Mouse (Mus musculus) ovary, postnatal 10 days (tissue): Measurements from ENCODE around the gene Actn1.
A peak's percentile ranks its signal among the peaks of the same experiment; 100 is the strongest.

Experiments
- DNase-seq: peaks from one replicate; pipeline ENCODE4 v3.0.0; 2022; ENCODE audit warnings: low spot score

Gene Actn1

DNA sequence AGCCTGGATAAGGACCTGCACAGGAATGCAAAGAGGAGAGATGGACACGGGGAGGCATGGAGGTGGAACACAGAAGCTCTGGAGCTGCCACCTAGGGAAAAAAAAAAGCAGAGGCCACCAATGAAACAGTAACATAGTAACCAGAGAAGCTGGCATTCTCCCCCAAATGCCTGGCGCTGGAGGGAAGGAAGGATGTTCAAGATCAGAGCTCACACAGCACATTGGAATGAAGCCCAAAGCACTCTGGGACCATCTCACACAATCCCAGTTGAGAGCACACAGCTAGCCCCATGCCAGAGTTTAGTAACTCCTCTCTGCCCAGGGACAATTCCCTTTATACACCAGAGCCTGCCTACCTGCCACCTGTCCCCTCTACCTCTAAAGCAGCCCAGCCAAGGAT, 34.1 kb downstream of the Actn1 start:
- no peak for DNase-seq

DNA sequence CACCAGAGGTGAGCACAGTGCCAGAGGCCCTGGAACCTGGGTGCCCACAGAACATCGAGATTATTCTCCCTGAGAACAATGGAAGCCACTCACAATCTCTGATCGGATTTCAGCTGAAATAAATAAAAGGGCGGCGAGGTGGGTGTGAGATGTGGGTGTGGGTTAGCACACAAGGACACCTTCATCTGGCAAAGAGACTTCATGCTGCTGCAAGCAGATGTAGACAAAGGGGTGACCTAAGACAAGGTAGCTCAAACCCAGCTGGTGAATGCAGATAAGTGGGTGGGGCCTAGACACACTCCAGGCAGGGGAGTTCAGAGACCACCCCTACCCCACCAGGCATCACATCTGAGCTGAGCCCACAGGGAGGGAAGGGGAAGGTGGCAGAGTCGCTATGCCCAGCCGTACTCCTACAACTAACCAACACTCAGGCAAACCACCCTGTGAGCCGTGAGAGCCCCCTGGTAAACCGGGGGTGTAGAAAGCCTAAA, 35.9 kb downstream of the Actn1 start:
- DNase-seq = no peak

DNA sequence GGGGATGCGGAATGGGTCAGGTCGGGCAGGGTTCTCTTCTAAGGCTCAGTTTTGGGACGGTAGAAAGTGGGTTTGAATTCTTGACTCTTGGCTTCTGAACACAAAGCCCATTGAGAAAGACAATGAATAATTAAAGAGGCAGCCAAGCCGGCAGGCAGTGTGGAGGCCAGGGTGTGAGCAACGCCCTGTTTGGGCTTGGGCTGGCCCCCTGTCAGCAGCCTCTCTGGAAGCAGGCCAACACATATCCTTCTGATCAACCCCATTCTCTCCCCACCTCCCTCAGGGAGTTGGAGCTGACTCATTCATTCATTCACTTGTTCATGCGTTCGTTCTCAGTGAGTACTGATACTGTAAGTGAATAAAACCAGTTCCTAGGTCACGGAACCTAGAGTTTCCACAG, 36.7 kb downstream of the Actn1 start:
- DNase-seq = no peak

DNA sequence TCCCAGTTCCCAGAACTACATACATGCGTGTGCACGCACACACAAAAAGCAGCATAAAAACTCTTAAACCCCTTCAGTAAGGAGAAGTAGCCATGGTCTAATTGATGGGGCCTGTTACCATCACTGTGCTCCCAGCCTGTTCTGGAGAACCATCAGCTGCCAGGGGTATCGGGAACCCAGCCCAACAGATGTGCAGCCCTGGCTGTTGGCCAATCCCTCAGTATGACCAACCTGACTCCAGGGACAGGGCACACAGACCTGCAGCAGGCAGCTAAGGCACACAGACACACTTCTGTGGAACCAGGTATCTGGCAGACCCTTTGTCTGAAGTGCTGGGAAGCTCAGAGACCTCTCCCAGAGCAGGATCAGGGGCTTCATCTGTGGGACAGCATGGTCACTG, 37.7 kb downstream of the Actn1 start:
- no peak for DNase-seq

DNA sequence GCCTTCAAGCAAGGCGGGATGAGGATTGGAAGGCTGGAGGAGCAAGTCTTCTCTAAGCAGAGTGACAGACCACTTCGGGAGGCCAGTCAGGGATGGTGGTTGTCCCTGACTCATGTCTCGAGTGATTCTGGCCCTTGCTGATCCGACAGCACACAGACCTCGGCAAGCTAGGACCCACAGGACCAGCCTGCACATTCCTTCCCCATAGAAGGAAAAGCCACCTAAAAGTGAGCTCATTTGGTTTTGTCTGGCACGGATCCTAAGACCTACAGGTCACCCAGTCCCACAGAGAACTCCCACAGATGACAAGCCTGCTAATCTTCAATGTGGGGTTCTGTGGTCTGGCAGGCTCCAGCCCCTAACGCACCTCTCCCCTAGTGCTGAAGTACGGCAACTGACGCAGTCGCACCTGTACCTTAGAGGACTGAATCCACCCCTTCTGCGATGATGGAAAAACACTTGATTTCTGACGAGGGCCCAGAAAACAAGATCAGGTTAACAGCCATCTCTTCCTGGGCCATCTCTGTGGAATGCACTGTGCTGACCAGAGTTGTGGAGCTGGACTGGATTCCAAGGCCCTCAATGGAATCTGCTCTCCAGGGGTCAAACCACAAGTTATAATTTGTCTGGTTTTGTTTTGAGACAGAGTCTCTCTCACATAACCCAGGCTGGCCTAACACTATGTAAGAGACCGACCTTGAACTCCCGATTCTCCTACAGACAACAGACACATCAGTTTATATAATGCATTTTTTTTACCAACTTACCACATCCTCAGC, 39.7 kb downstream of the Actn1 start:
- DNase-seq = no peak

DNA sequence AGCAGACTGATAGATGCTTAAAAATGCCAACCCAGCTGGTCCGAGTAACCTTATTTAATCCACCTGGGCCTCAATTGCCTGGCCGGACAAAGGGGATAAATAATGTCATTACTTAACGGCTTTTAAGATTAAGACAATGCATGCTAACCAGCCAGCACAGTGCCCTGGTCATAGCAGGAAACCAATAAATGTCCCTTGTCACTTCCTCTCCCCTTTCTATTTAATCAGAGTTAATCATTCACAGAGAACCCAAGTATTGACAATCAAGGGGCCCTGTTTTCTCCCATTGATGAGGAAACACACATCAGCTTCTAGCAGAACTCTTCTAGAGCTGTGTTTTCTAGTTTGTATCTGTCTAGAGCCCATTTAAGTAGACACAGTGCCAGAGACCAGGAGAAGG, 41.4 kb downstream of the Actn1 start:
- DNase-seq = no peak

DNA sequence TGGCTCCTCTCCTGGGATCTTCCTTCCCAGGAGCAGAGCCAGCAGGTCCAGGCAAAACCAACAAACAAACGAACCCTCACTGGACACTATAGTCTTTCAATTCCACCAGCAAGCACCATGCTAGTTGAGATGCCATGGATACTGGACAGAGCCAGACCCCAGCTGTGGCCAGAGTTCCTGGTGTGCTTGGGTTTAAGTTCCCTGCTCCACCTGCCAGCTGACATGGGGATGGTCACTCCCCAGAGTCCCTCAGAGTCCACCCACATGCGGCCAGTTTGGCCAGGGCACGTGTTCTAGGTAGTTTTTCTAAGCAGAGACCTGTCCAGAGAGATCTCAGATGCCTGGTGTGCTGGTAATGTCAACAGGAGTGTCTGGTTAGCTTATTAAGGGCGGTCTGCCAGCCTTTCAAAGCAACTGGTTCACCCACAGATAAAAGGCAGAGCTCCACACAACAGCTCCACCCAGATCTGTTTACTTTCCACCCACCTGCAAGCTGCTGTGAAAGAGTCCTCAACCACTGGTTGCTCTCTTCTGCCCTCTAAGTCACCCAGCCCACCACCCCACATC, 42.0 kb downstream of the Actn1 start:
- no peak for DNase-seq

DNA sequence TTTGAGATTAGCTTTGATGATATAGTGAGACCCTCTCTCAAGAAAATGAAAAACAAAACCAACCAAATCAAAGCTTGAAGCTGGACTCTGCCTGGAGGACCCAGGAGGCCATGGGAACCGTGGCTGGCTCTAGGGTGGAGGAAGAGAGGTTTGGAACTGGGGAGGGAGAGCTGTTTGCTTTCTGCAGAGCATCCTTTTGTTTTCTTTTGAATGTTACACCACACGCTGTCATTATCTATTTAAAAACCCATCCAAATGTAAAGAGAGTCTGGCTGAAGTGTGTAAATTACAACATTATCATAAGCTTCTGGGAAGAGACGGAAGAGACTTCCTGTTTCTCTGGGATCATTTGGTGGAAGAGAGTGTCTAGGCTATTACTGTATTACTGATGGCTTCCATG, 43.1 kb downstream of the Actn1 start:
- no peak for DNase-seq

DNA sequence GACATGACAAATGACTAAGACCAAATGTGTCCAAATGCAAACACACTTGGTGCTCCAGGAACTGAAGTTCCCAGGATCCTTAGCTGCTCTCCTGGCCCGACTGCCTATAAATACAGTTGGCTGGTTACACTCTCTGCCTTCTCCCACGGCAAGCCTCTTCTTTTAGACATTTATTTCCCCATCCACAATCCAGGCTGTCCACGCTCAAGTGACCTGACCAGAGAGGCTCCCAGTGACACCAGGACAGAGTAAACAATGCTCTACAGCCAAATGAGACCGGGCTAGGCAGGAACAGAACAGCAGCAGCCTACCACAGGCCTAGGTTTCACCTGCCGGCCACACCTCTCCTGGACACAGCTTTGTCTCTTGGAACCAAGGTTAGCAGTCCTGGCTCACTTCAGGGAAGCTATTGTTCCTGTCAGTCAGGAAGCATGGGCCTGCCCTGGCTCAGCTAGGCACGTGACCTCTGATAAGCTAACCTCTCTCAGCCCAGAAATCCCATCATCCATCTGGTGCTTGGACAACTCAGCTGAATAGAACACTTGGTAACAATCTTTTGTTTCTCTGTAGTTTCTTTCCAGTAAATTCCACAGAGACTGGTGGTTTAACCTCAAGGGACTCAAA, 43.8 kb downstream of the Actn1 start:
- no peak for DNase-seq

DNA sequence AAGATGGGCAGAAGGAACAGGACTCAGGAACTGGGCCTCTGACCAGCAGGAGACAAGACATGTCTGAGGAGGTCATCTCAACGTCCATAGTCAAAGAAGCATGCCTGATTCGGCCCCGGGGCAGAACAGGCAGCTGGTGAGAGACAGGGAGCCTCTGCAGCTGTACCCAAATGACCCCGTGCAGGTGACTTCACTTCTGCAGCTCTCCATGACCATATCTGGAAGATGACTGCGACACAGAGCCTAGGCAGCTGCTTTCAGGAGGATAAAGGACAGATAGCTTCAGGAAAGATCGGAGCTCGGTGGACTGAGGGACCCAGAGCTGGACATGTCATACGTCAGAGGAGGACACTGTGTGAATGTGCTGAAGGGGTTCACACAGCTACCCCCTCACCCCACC, 46.4 kb downstream of the Actn1 start:
- no peak for DNase-seq

DNA sequence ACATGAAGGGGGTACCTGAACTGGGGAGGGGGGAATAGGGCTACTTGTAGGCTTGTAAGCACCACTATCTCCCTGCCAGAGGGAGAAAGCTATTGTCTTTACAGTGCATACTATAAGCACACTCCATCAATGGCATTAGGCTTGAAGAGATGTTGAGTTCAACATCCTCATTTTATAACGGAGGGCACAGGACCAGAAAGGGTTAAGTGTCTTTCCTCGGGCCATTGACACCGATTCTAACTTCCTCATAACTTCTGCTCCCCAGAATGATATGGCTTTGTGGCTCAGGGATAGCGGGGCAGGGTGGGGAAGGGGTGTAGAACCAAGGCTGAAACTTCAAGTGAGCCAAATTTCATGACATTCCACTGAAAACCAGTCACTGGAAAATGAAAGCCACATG, 46.9 kb downstream of the Actn1 start:
- no peak for DNase-seq

DNA sequence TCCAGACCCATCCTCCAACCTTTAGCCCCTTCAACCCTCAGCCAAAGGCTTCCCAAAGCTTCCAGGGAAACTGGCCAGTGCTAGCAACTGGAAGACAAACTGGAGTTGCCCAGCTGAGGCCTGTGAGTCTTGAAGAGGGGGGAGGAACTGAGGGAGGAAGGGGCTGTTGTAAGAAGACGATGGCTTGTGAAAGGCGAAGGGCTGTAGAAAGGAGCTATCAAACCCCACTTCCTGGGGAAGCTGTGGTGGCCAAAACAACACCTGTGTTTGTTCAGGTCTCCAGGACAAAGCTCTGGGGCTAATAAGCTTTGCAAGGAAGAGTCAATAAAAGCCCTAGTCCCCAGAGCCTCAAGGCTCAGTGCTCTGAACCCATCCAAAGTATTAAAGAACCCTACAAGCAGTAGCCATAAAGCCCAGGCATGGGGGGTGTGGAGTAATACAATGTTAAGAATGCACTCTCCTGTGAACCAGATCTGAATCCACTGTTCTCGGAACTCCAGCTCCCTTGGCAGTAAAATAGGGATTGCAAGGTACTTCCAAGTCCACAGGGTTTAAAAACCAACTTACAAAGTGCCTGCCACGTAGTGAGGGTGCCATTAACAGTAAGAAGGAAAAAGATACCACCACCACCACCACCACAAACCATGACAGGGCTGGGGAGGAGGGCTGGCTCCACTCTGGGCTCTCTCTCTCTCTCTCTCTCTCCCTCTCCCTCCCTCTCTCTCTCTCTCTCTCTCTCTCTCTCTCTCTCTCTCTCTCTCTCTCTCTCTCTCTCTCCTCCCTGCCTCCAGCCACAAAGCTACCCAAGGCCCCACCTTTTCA, 49.2 kb downstream of the Actn1 start:
- DNase-seq = no peak

DNA sequence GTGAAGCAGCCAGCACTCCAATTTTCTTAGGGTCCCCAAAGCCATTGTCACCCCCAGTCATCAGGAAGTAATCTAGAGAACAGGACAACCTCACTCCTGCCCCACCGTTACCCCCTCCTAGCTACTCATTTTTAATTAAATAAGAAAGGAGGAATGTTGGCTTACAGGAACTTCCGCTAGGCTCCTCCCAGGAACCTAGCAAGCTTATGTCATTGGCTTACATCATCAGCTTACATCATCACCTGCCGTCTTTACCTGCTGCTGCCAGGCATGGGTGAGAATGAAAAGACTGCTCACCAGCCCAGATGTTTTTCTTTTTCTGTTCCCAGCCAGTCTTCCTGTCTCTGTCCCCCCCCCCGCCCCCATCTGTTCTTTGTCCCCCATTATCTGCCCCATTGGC, 50.3 kb downstream of the Actn1 start:
- DNase-seq = no peak

DNA sequence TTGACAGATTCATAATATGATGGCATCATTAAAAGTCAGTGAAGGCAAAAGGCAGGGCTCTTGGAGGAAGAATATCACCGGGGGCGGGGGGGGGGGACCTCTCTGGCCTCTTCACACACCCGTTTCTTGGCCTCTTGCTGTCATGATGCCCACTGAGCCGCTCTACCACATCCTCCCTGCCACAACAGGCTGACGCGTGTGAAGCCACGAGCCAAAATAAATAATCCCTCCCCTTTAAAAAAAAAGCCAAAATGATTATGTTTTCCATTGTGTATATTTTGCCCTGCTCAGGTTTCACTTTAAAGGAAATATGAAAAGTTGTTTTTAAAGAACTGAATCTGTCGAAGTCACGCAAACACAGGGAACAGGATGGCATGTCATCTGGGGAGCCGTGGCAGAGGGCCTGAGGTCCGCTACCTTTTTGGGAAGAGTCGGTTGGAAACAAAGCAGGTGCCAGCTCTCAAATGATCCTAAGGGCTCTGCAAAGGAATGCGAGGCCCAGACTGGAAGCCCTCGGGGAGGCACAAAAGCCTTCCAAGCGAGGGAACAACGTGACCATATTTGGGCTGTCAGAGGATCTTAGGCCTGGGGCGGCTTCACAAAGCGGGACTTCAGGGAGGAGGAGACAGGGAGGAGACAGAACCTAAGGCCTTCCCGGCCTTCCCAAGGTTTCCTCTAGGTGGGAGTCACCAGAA, 51.9 kb downstream of the Actn1 start:
- no peak for DNase-seq

DNA sequence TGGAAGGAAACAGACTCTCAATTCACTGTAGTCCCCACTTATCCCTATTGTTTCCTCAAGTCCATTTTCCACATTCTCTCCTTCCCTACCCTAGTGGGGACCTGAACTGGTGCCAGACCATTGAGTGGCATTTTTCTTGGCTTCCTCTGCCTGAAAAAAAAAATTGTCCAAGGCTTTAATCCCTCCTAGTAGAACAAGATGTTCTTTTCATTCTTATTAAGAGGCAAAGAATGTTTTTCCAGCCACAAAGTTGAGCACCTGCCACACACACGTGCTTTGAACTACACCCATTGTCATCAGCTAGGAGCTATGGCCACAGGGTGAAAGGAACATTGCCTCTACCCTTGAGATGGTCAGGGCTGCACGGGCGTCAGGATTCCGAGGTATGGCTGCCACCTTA, 56.9 kb downstream of the Actn1 start:
- DNase-seq = no peak

DNA sequence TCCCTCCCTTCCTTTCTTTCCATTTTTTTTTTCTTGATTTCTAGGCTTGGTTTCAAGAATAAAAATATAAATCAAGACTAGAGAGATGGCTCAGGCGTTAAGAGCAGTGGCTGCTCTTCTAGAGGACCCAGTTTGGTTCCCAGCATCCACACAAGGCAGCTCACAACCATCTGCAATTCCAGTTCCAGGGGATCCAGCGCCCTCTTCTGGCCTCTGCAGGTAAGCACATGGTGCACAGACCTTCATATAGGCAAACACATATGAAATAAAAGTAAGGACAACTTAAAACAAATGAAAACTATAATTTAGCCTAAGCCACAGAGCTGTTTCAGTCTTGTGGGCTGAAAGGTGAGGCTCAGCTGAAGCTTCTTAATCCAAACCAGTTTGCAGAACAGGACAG, 60.4 kb downstream of the Actn1 start:
- DNase-seq = no peak

DNA sequence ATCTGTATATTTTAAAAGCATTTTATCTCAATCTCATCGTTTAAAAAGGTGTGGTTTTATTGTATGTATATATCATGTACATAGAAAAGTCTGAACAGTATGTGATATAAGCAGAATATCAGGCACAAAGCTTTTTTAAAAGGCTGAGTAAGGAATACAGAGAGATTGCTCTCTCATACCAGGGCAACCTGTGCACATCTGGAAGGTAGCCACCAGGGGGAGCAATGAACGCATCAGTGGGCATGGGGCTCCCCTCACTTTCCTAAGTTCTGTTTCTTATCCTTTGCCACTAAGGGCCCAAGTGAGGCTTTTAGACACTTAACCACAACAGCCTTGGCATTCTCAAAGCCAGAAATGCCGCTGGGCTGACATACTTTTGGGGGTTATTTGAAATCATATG, 61.7 kb downstream of the Actn1 start:
- DNase-seq = peak; percentile 44

DNA sequence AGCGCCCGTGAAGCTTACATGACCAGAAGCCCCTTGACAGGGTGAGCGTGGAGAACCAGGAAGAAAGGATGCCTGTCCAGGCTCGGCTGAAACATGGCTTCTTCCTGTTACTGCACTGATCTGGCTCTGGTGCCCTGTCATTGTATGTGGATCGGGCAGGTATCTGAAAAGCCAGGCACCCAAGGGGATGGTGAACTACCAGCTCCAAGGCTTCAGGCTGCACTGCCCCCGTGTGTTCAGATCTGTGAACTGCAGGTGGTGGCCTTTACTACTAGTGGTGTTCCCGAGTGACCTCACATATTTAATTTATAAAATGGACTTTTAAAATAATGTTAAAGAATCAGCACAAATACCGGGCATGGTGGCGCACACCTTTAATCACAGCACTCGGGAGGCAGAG, 62.8 kb downstream of the Actn1 start:
- no peak for DNase-seq

DNA sequence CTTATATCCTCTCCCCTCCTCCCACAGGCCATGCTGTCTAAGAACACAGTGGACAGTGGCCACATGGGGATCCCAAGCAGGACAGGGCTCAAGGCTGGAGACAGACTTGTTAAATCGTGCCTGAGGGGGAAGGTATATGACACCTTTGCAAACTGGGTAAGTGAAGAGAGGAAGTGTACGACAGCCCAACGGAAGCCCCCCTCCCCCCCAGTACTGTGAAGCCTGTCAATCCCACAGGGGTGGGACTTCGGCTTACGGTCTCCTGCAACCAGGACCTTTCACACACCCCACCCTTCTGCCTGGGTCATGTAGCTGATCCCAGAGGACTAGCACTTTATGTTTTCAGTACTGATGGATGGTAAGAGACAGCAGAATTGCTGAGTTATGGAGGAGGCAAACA, 68.4 kb downstream of the Actn1 start:
- DNase-seq = no peak

DNA sequence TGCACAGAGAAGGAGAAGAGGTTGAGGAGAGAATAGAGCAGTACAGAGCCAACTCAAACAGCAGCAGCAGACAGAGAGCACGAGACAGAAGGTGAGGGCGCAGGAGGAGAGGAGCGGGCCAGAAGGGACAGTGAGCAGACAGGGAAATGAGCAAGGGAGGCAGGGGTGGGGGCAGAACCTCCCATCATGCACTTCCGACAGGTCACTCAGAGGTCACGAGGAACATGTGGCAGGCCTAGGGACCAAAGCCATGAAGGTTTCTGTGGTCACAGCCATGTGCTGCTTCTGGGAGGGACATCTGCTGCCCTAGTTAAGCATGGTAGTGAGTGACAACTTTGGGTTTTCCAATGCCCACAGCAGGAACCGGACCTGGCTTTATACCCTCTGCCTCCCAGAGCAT, 68.8 kb downstream of the Actn1 start:
- DNase-seq = no peak

DNA sequence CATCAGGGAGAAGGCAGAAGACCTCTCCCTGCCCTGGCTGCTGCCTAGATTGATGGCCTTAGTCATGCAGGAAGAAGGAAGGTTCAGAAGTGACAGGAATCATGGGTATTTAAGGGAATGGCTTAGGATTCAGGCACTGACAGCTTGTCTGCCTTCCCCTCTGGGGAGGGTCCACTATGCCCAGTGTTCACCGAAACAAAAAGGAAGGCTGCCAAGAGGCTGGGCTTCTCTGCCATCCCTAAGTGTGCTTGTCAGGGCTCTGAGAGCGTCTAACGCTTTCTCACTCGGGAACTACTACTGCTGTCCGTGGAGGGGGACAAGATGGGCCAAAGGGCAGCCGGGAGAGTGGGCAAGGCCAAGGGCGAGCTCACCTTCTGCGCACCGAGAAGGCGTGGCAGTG, 69.3 kb downstream of the Actn1 start:
- DNase-seq = no peak

DNA sequence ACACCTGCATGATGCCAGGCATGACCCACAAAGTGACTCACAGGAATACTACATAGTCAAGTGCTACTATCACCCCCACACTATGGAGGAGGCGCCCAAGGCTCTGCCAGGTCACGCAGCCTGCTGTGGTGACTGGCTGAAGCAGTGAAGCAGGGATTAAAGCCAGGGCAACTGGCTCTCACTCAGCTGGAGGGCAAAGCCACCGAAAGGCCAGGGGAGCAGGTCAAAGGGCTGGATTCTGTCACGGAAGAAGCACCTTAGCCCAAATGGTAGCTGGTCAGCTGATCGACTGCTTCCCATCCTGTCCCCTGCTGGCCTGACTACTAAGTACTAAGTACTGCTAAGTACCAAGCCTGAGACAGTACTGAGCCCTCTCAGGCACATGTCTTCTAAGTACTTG, 76.1 kb downstream of the Actn1 start:
- DNase-seq = no peak
